Mouse (Mus musculus): ENCODE results near the gene Fam160a1. TPM values are rescaled to one million over a fixed set of nuclear protein-coding genes. Genes with fewer than 3 reads are reported as not detected.
A peak's percentile ranks its signal among the peaks of the same experiment; 100 is the strongest.

Fam160a1 gene
- total and polyA plus RNA-seq, 2 experiments from 2014 or later: 0.32 to 1.2 TPM

- TF ChIP-seq CTCF (IDR thresholded peaks at IDR 0.05): no peak
- Histone ChIP-seq H3K4me1 (ENCODE audit: insufficient read depth, low read length) (no peaks in the 10 kb centered on the region), H3K27ac (ENCODE audit: low read depth, low read length) (no peak overlapping the region), H3K9me3 (ENCODE audit: low read length) (no peaks in the 10 kb centered on the region), H3K4me2 (ENCODE audit: low read depth, low read length, poor library complexity, severe bottlenecking) (no peak overlapping the region), H3K4me3 (ENCODE audit: low read depth, low read length) (no peak overlapping the region), H3K9ac (replicated peaks; ENCODE audit: low read length, poor library complexity, severe bottlenecking) (no peak overlapping the region), H3K27me3 (ENCODE audit: insufficient read depth, low read length) (no peaks in the 10 kb centered on the region), H3K36me3 (ENCODE audit: insufficient read depth, low read length) (no peaks in the 10 kb centered on the region)
- no peak for DNase-seq (ENCODE audit: low spot score)
- WGBS: 96% methylated on average over 3 of the region's 3 CpGs
- no peak for ATAC-seq (ENCODE audit: low FRiP score)
Observed at GRCm38 (mm10) chr3:85655538-85655937, 161.6 kb downstream of the Fam160a1 start.

- no peak for ATAC-seq (ENCODE audit: low FRiP score)
- no peak overlapping the region for H3K9ac ChIP-seq (replicated peaks; ENCODE audit: low read length, poor library complexity, severe bottlenecking)
- H3K9me3 ChIP-seq (ENCODE audit: low read length): no peaks in the 10 kb centered on the region
- no peak for TF ChIP-seq CTCF (IDR thresholded peaks at IDR 0.05)
- no peaks in the 10 kb centered on the region for H3K27me3 ChIP-seq (ENCODE audit: insufficient read depth, low read length)
- no peaks in the 10 kb centered on the region for H3K36me3 ChIP-seq (ENCODE audit: insufficient read depth, low read length)
- no peaks in the 10 kb centered on the region for H3K4me1 ChIP-seq (ENCODE audit: insufficient read depth, low read length)
- peak; percentile 23 for DNase-seq (ENCODE audit: low spot score)
- no peak overlapping the region for H3K4me2 ChIP-seq (ENCODE audit: low read depth, low read length, poor library complexity, severe bottlenecking)
- WGBS: 61% methylated on average over 4 of the region's 4 CpGs
- peak overlapping the region; percentile 48; the same call in 1 of the 2 replicates for H3K27ac ChIP-seq (ENCODE audit: low read depth, low read length)
- H3K4me3 ChIP-seq (ENCODE audit: low read depth, low read length): no peak overlapping the region
Observed at GRCm38 (mm10) chr3:85652727-85653665, 164.1 kb downstream of the Fam160a1 start.

- ATAC-seq (ENCODE audit: low FRiP score): no peak
Observed at GRCm38 (mm10) chr3:85649176-85649575, 167.9 kb downstream of the Fam160a1 start.

GRCm38 (mm10) chr3:85645517-85646004 lies 171.5 kb downstream of the Fam160a1 start:
- Histone ChIP-seq H3K4me1 (ENCODE audit: insufficient read depth, low read length) (no peaks in the 10 kb centered on the region), H3K27ac (ENCODE audit: low read depth, low read length) (no peak overlapping the region), H3K36me3 (ENCODE audit: insufficient read depth, low read length) (no peaks in the 10 kb centered on the region), H3K9ac (replicated peaks; ENCODE audit: low read length, poor library complexity, severe bottlenecking) (no peak overlapping the region), H3K27me3 (ENCODE audit: insufficient read depth, low read length) (no peaks in the 10 kb centered on the region), H3K4me3 (ENCODE audit: low read depth, low read length) (no peak overlapping the region), H3K4me2 (ENCODE audit: low read depth, low read length, poor library complexity, severe bottlenecking) (no peak overlapping the region), H3K9me3 (ENCODE audit: low read length) (no peaks in the 10 kb centered on the region)
- TF ChIP-seq CTCF (IDR thresholded peaks at IDR 0.05): no peak
- peak; percentile 47; the same call in 1 of the 2 replicates for ATAC-seq (ENCODE audit: low FRiP score)
- WGBS: 58% methylated on average over 7 of the region's 7 CpGs
- no peak for DNase-seq (ENCODE audit: low spot score)

More at GRCm38 (mm10) chr3:85649176-85649575, 167.9 kb downstream of the Fam160a1 start:
- no peaks in the 10 kb centered on the region for H3K9me3 ChIP-seq (ENCODE audit: low read length)
- 87% methylated on average over 4 of the region's 4 CpGs for WGBS
- no peak overlapping the region for H3K27ac ChIP-seq (ENCODE audit: low read depth, low read length)
- H3K9ac ChIP-seq (replicated peaks; ENCODE audit: low read length, poor library complexity, severe bottlenecking): no peak overlapping the region
- H3K4me1 ChIP-seq (ENCODE audit: insufficient read depth, low read length): no peaks in the 10 kb centered on the region
- H3K27me3 ChIP-seq (ENCODE audit: insufficient read depth, low read length): no peaks in the 10 kb centered on the region
- no peak for TF ChIP-seq CTCF (IDR thresholded peaks at IDR 0.05)
- H3K36me3 ChIP-seq (ENCODE audit: insufficient read depth, low read length): no peaks in the 10 kb centered on the region
- DNase-seq (ENCODE audit: low spot score): no peak
- H3K4me2 ChIP-seq (ENCODE audit: low read depth, low read length, poor library complexity, severe bottlenecking): no peak overlapping the region
- no peak overlapping the region for H3K4me3 ChIP-seq (ENCODE audit: low read depth, low read length)

GRCm38 (mm10) chr3:85644814-85645213 lies 172.3 kb downstream of the Fam160a1 start:
- Histone ChIP-seq H3K9me3 (ENCODE audit: low read length) (no peaks in the 10 kb centered on the region), H3K4me3 (ENCODE audit: low read depth, low read length) (no peak overlapping the region), H3K36me3 (ENCODE audit: insufficient read depth, low read length) (no peaks in the 10 kb centered on the region), H3K9ac (replicated peaks; ENCODE audit: low read length, poor library complexity, severe bottlenecking) (no peak overlapping the region), H3K4me1 (ENCODE audit: insufficient read depth, low read length) (no peaks in the 10 kb centered on the region), H3K4me2 (ENCODE audit: low read depth, low read length, poor library complexity, severe bottlenecking) (no peak overlapping the region), H3K27me3 (ENCODE audit: insufficient read depth, low read length) (no peaks in the 10 kb centered on the region), H3K27ac (ENCODE audit: low read depth, low read length) (no peak overlapping the region)
- DNase-seq (ENCODE audit: low spot score) (no peak), ATAC-seq (ENCODE audit: low FRiP score) (no peak)
- no peak for TF ChIP-seq CTCF (IDR thresholded peaks at IDR 0.05)
- 83% methylated on average over 3 of the region's 3 CpGs for WGBS

- Histone ChIP-seq H3K4me3 (ENCODE audit: low read depth, low read length) (no peak overlapping the region), H3K27ac (ENCODE audit: low read depth, low read length) (no peak overlapping the region), H3K9ac (replicated peaks; ENCODE audit: low read length, poor library complexity, severe bottlenecking) (no peak overlapping the region), H3K9me3 (ENCODE audit: low read length) (no peaks in the 10 kb centered on the region), H3K36me3 (ENCODE audit: insufficient read depth, low read length) (no peaks in the 10 kb centered on the region), H3K4me1 (ENCODE audit: insufficient read depth, low read length) (no peaks in the 10 kb centered on the region), H3K4me2 (ENCODE audit: low read depth, low read length, poor library complexity, severe bottlenecking) (no peak overlapping the region), H3K27me3 (ENCODE audit: insufficient read depth, low read length) (no peaks in the 10 kb centered on the region)
- TF ChIP-seq CTCF (IDR thresholded peaks at IDR 0.05): no peak
- DNase-seq (ENCODE audit: low spot score) (no peak), ATAC-seq (ENCODE audit: low FRiP score) (no peak)
- WGBS: 83% methylated on average over 3 of the region's 3 CpGs
Observed at GRCm38 (mm10) chr3:85641751-85642150, 175.3 kb downstream of the Fam160a1 start.

All from midbrain, postnatal 0 days (tissue).